Mouse (Mus musculus) ES-E14 (cell line): Measurements from ENCODE around the gene 6430571L13Rik. TPM values are rescaled to one million over a fixed set of nuclear protein-coding genes. Genes with fewer than 3 reads are reported as not detected.

Experiments
- DNase-seq: peaks from one replicate; pipeline ENCODE4 v3.0.0-alpha.2; 2013; ENCODE audit warnings: low read depth, low spot score
- H3K27ac ChIP-seq: 2 replicates; pipeline ENCODE4 v1.5.1; 2012; ENCODE audit warnings: low read depth, mild to moderate bottlenecking, low read length, moderate library complexity, mixed read lengths; ENCODE audit not compliant: poor library complexity, insufficient read depth, severe bottlenecking
- H3K36me3 ChIP-seq: 2 replicates; pipeline ENCODE4 v1.6.1; 2012; ENCODE audit warnings: mild to moderate bottlenecking, low read length, moderate library complexity, mixed read lengths; ENCODE audit not compliant: control insufficient read depth, poor library complexity, insufficient read depth, severe bottlenecking
- H3K4me1 ChIP-seq, 2 experiments: fragments of 150-350 bp in 1 of 2; sonication (generic) in 1 of 2; 2 replicates each; pipeline ENCODE4 v1.6.1; 2012; ENCODE audit warnings: low read length in 2 of 2, mild to moderate bottlenecking in 1 of 2, mixed read lengths in 1 of 2; ENCODE audit not compliant: control insufficient read depth in 2 of 2, insufficient read depth in 2 of 2, poor library complexity in 1 of 2
- H3K4me3 ChIP-seq, 2 experiments: fragments of 150-350 bp in 1 of 2; sonication (generic) in 1 of 2; 2 replicates each; pipeline ENCODE4 v1.5.1; 2012; ENCODE audit warnings: low read length in 2 of 2, low read depth in 1 of 2, mild to moderate bottlenecking in 1 of 2, mixed read lengths in 1 of 2; ENCODE audit not compliant: insufficient read depth in 1 of 2, poor library complexity in 1 of 2, severe bottlenecking in 1 of 2
- H3K9ac ChIP-seq: 2 replicates; pipeline ENCODE4 v1.6.1; 2012; ENCODE audit warnings: low read depth, mild to moderate bottlenecking, low read length, mixed read lengths; ENCODE audit not compliant: poor library complexity, insufficient read depth, severe bottlenecking
- H3K9me3 ChIP-seq: fragments of 150-350 bp; sonication (generic); 2 replicates; pipeline ENCODE4 v1.6.1; 2012; ENCODE audit warnings: low read depth, mild to moderate bottlenecking, low read length; ENCODE audit not compliant: control insufficient read depth, insufficient read depth
- CHD2 ChIP-seq: IDR thresholded peaks from 2 replicates; pipeline ENCODE4 v1.6.1; 2014; ENCODE audit warnings: mild to moderate bottlenecking, low read depth, low read length, inconsistent platforms
- HCFC1 ChIP-seq: IDR thresholded peaks from 2 replicates; pipeline ENCODE4 v1.6.1; 2012; ENCODE audit warnings: low read length, inconsistent platforms, borderline replicate concordance; ENCODE audit not compliant: insufficient read depth
- MAFK ChIP-seq: IDR thresholded peaks from 2 replicates; pipeline ENCODE4 v1.6.1; 2014; ENCODE audit warnings: mild to moderate bottlenecking, low read depth, low read length, inconsistent platforms; ENCODE audit not compliant: insufficient read depth
- ZC3H11A ChIP-seq: IDR thresholded peaks from 2 replicates; pipeline ENCODE4 v1.6.1; 2012; ENCODE audit warnings: low read depth, mild to moderate bottlenecking, inconsistent platforms, low read length, borderline replicate concordance
- ZNF384 ChIP-seq: IDR thresholded peaks from 2 replicates; pipeline ENCODE4 v1.6.1; 2012; ENCODE audit warnings: low read depth, low read length, inconsistent platforms
- in situ Hi-C, 2 experiments: fragments of 600-800 bp; cut with MboI; formaldehyde crosslinking; loops; one replicate each; pipeline ENCODE4 v1.15.1; 2025; ENCODE audit warnings: low sequenced_read_pairs in 2 of 2, inconsistent platforms in 1 of 2; ENCODE audit not compliant: unreplicated experiment in 2 of 2
- total RNA-seq: library from RNA; depleted of rRNA; stranded (reverse); fragments of 300-350 nt; gene quantifications from 2 replicates; pipeline ENCODE4 v1.2.3, GENCODE M21; 2012

6430571L13Rik gene
- total RNA-seq, 1 experiment = 0.45 TPM

DNA sequence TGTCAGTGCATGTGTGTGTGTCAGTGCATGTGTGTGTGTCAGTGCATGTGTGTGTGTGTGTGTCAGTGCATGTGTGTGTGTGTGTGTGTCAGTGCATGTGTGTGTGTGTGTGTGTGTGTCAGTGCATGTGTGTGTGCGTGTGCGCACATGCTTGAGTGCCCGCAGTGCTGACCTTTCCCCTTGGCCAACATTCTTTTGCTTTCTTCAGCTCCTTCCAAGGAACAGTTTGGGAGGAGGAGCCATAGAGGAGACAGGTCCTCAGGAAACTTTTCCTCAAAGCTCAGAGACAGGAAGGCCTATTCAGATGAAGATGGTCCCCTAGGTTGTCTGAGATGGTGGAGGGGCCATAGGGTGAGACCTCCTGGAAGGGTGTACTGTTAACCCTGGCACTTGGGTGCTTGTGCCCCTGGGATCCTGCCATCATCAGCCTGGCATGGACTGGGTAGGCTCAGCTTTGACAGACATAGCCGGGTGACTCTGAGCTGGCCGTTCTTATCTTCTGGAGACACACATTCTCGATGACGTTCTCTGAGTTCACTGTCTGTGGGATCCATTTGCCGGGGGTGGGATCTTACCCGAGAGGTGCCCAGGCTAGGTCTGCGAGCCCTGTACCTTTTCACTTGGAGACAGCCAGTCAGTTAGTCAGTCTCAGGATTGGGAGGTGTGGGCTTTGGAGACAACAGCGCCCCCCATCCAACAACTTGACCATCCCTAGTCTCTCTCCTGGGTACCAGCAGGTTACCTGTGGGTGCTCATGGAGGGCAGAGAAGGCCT is 33.1 kb upstream of the 6430571L13Rik start:
- peaks cover 0 to 12% of the 10 kb centered on the region in 2 experiments; a peak in 2 of 4 replicates for H3K4me1 ChIP-seq
- no peak overlapping the region for H3K27ac ChIP-seq
- H3K9ac ChIP-seq = no peak overlapping the region
- DNase-seq = no peak
- in situ Hi-C loops = no loop called here
- TF ChIP-seq MAFK = no peak
- no peaks in the 10 kb centered on the region for H3K36me3 ChIP-seq
- H3K4me3 ChIP-seq = no peak overlapping the region
- no peaks in the 10 kb centered on the region for H3K9me3 ChIP-seq

GRCm38 (mm10) chr9:107307886-107308285 is 32.5 kb upstream of the 6430571L13Rik start:
- no peak overlapping the region for H3K9ac ChIP-seq
- TF ChIP-seq ZC3H11A (no peak), CHD2 (no peak), HCFC1 (no peak), MAFK (no peak), ZNF384 (no peak)
- H3K4me1 ChIP-seq = peaks cover 0 to 13% of the 10 kb centered on the region in 2 experiments; a peak in 2 of 4 replicates
- in situ Hi-C loops = no loop called here
- no peak for DNase-seq
- H3K36me3 ChIP-seq = no peaks in the 10 kb centered on the region
- no peak overlapping the region for H3K4me3 ChIP-seq
- no peaks in the 10 kb centered on the region for H3K9me3 ChIP-seq
- no peak overlapping the region for H3K27ac ChIP-seq

GRCm38 (mm10) chr9:107308346-107309000 is 31.9 kb upstream of the 6430571L13Rik start:
- H3K4me3 ChIP-seq = no peak overlapping the region
- peaks cover 0 to 15% of the 10 kb centered on the region in 2 experiments; a peak in 2 of 4 replicates for H3K4me1 ChIP-seq
- no peak overlapping the region for H3K9ac ChIP-seq
- DNase-seq = no peak
- no peaks in the 10 kb centered on the region for H3K9me3 ChIP-seq
- H3K27ac ChIP-seq = no peak overlapping the region
- no peak for TF ChIP-seq MAFK
- H3K36me3 ChIP-seq = no peaks in the 10 kb centered on the region
- in situ Hi-C loops = no loop called here

- H3K4me3 ChIP-seq = no peak overlapping the region
- TF ChIP-seq ZNF384 = no peak
- TF ChIP-seq CHD2 = no peak
- TF ChIP-seq MAFK = no peak
- no peak for TF ChIP-seq ZC3H11A
- no peak for TF ChIP-seq HCFC1
These were observed 31.2 kb upstream of the 6430571L13Rik start for GRCm38 (mm10) chr9:107309171-107309570.

More at GRCm38 (mm10) chr9:107309171-107309570, 31.2 kb upstream of the 6430571L13Rik start:
- no peaks in the 10 kb centered on the region for H3K36me3 ChIP-seq
- H3K27ac ChIP-seq = no peak overlapping the region
- no peaks in the 10 kb centered on the region for H3K9me3 ChIP-seq
- H3K9ac ChIP-seq = no peak overlapping the region
- in situ Hi-C loops = no loop called here
- no peak for DNase-seq
- peaks cover 0 to 15% of the 10 kb centered on the region in 2 experiments; a peak in 2 of 4 replicates for H3K4me1 ChIP-seq
